Mouse (Mus musculus) cerebellum, adult 9-11 months (tissue): Measurements from ENCODE around the gene Aknad1.

Experiments
- DNase-seq: peaks from one replicate; pipeline ENCODE4 v3.0.0; 2022

The Aknad1 gene

DNA sequence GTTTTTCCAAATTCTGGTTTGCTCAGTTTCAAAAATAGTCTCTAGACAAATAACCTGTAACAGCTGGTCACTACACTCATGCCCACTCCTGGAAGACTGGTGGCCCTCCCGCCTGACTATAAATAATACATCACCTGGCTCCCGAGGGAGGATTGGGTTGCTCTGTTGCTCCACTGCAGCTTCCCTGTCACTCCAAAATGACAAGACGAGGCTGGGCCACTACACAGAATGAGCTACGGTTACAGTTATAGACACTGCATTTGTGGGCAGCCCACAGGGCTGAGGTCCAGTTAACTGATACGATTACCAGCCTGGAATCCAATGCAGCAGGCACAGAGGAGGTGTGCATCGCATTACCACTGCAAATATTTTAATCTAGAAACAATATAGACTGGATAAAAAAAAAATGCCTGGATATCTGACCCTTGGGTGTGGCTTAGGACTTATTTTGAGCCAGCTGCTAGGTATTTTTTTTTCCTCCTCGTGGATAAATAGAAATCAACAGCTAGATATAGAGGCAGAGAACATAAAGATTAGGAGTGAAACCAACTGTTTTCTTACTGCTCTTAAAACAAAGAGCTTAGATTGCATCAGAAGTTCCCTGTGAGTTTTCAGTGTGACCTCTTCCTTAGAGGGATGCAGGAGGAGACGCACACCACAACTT lies at the start of gene Aknad1:
TSS of gene Aknad1 (plus strand) at position 614 of the 664 bp plus-strand sequence.
- DNase-seq = no peak

DNA sequence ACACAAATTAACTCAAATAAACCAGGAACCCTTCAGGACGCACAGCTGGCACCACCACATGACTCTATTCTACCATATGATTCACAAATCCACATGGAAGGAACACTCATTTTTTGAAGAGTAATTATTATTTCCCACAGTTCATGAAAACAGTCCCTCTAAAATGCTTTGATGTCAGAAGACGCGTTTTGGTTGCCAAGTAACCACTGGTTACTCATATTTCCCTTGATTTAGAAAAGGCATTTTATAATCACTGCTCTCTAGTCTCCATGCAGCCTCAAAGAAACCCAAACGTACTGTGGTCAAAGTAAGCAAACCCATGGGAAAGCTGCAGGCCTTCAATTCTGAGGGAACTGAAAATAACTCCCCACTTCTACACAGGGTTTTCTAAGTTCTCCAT lies 49.5 kb upstream of the Aknad1 start:
- DNase-seq = no peak

DNA sequence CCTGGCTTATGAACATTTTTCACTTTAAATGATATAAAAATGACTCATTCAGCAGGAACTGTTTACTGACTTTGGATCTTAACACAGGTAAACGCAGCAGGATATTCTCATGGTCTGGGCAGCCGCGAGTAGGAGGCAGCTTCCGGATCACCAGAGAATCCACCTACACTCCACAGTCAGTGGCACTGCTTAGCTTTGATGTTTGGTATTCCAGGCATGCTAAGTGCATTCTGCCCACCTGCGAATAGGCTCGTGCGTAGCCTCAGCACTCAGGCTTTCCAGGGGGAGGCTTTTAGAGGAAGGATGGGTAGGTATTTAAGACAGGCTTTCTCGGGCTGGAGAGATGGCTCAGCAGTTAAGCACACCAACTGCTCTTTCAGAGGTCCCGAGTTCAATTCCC lies 45.1 kb upstream of the Aknad1 start:
- DNase-seq = no peak

DNA sequence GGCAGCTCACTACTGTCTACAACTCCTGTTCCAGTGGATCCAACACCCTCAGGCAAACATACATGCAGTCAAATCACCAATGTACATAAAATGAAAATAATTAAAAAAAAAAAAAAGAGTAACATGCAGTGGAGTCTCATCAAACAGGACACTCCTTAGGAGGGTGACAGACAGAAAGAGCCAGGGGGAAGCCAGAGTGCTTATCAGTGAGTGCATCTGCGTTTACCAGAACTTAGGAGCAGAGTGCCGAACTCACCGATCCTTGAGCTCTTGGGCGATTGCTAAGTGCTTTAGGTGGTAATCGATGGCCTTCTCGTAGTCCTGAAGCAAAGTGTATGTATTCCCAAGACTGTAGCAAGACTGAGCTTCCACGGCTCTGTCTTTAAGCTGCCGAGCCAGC lies 40.8 kb upstream of the Aknad1 start:
- DNase-seq = no peak

GRCm38 (mm10) chr3:108699786-108700185 lies 39.7 kb upstream of the Aknad1 start:
- no peak for DNase-seq

DNA sequence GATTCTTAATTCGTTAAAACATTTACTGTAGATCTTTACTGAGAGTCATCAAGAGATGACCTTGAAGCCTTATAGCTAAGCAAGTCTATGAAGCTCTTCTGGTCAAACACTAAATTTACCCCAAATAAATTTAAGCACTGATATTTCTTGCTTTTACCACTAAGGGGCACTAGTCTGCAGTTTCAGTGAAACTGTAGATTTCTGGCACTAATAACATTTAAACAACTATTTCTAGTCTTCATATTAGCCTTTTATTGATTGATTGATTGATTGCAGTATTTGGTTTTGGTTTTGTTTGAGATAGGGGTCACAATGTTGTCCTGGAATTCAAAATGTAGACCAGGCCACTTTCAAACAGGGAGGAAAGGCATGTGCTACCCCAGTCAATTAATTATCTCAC lies 38.2 kb upstream of the Aknad1 start:
- no peak for DNase-seq

DNA sequence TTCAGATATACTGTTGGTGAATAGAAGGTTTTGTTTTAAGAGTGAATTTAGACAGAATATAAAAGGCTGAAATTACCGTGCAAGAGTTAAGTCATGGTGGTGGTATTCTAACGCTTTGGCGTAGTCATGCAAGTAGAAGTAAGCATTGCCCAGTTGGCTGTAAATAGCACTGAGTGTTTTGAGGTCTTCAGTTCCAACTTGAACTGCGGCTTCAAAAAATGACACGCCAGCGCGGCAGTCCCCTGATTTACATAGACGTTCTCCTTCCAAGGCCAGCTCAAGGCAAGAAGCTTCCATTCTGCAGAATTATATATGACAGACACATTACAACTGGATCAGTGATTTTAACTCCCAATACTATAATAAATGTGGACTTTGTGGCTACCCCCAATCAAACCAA lies 36.7 kb upstream of the Aknad1 start:
- DNase-seq = no peak

- DNase-seq = no peak
These were observed 28.2 kb upstream of the Aknad1 start for GRCm38 (mm10) chr3:108711296-108711695.

GRCm38 (mm10) chr3:108713065-108713675 lies 26.3 kb upstream of the Aknad1 start:
- no peak for DNase-seq

- DNase-seq = no peak
These were observed 24.6 kb upstream of the Aknad1 start for GRCm38 (mm10) chr3:108714837-108715236.

- DNase-seq = no peak
These were observed 21.5 kb upstream of the Aknad1 start for GRCm38 (mm10) chr3:108717896-108718502.

DNA sequence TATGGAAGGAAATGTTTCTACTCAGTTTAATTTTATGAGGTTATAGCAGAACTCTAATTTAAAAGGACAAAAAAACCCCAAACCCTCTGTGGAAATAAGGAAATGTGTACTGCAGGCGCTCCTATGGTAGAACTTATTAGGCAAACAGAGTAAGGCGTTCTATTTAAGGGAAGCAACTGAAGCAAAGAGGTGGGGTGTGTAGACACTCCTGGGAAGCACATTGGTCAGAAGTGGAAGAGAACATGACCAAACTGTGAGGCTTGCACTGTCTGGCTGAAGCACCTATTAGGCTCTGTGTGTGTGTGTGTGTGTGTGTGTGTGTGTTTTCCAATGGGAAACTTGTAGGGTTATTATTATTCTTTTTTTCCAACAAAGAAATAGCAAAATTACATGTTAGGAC lies 20.1 kb upstream of the Aknad1 start:
- no peak for DNase-seq

DNA sequence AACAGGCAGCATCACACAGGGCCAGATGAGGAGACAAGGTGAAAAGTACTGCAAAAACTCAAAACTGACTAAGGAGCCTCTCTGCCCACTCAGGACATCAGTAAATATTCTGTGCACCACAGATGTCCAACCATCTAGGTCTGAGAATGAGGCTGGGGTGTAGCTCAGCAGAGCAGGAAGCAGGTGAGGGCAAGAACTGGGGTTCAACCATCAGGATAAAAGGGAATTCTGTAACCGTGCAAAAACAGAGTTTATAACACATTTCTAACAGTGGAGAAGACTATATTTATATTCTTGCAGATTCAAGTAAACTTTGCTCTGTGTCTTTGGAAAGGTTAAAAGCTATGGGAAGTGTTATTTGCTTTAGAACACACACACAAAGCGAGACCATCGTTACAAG lies 19.7 kb upstream of the Aknad1 start:
- no peak for DNase-seq

DNA sequence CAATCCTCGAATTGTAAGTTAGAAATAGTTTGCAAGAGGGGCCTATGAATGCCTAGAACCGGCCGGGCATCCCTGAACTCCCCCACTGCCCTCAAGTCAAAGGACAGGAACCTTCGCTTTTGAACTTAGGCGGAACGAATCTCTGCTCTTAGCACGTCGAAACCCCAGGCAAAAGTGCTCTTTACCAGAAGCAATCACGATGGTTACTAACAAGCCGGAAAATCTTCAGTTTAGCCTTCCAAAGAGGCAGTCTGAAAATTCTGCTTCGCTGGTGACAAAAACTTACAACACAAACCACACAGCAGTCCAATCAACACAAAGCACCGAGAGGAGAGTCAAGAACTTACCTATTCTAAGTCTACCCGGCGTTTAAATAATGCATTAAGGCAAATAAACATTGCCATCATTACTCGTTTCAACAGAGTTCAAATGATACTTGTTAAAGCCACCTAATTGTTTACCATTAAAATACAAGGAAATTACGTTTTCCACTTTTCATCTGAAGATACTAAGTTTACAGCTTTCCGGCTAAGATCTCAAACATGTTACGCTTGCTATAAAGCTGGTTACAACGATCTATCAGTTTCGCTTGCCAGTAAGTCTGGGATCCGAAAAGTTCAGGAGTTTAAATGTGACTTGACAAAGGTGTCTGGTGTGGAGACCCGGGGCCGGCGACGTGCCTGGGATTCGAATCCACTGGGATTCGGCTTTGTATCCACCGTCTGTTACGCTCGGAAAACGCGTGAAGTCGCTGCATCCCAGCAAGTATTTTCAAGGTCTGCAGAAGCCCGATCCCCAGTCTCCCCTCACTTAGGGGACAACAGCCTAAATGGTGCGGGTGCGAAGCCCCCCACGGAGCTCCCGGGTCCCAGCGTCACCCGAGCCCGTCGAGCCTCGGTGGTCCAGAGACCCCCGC lies 18.1 kb upstream of the Aknad1 start:
- no peak for DNase-seq

DNA sequence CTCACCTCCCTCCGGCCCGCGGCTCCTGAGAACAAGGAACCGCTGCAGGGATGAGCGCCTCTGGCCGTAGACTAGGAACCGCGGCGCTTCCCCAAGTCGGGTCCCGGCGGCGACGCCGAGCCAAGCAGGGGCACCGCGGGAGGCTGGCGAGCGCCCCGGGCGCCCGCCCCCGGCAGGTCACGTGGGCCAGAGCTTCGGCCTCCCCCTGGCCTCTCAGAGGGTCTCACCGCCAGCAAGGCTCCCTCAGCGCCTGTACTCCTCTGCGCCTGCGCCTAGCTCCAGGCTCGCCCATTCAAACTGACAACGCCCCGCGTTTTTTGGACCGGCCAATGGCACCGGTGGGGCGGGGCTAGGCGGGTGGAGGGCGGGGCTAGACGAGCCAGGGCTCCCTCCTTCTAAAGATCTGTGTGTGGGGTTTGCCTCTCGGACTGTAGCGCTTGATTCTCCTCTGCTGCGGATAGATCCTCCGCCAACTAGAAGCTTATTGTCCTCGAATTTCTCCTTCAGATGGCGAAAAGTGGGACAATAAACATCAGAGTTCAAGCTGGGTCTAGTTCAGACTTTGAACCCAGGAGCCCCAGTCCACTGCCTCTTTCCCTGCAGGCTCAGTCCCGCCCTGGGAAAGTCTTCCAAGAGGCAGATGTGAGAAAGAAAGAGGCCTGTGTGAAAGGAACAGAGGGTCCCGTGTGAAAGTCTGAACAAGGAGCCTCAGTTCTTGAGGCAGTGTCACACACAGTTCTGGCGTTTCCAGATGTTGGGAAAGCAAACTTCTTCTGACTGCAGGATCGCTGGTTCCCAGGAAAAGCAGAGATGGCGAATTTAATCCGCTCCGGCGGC lies 17.2 kb upstream of the Aknad1 start, which contains the start of gene Gpsm2:
TSS of gene Gpsm2 (minus strand) at position 274 of the 837 bp plus-strand sequence.
- peak; percentile 90 for DNase-seq

DNA sequence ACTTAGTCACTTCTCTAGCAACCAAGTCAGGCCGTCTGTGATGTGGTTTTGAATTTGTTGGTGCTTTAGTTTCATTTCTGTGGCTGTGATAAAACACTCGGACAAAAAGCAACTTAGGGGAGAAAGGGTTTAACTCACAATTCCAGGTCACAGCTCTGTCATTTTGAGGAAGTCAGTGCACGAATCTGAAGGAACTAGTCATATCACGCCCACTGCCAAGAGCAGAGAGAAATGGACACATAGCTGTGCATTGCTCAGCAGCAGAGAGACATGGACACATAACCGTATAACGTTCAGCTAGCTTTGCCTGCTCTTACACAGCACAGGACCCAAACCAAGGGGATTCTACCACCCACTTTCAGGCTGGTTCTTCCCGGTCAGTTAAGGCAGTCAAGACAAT lies 13.0 kb upstream of the Aknad1 start:
- no peak for DNase-seq

GRCm38 (mm10) chr3:108727344-108727743 lies 12.1 kb upstream of the Aknad1 start:
- no peak for DNase-seq

DNA sequence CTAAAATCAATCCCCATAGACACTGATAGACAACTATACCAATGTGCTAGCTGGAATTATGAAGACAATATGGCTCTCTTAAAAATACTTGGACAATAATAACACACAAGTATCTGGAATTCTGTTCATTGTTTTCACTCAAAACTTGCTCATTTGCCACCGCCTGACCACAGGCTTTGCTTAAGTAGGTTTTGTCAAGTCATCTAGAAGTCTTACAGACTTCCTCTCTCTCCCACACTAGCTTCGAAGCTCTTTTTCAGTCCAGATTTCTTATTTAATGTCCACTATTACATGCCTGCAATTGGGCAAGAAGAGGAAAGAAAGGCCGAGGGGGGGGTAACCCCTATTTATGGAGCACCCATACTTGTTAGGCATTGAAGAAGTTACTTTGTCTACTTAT lies 11.7 kb upstream of the Aknad1 start:
- DNase-seq = no peak

GRCm38 (mm10) chr3:108730316-108730715 lies 9.1 kb upstream of the Aknad1 start:
- no peak for DNase-seq

GRCm38 (mm10) chr3:108737761-108738160 lies 1.7 kb upstream of the Aknad1 start:
- no peak for DNase-seq

GRCm38 (mm10) chr3:108744060-108744459 lies 4.6 kb downstream of the Aknad1 start:
- DNase-seq = no peak

DNA sequence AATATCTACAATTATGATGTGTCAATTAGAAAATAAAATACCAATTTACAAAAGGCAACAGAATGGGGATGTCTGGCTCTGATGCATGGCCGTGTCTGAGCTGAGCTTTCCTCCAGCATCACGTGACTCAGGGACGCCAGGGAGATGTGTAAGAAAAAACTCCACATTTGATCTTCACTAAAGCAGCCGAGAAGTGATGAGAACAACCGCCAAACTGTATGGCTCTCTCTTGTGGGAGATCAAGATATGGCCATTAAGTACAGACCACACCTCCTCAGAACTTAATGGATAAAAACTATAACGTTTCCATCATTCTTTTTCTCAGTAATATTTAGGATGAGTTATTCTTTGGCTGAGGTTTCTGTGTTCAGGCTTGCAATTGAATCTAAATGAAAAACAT lies 11.6 kb downstream of the Aknad1 start:
- no peak for DNase-seq
